Mouse (Mus musculus) thymus, adult 2 months (tissue): ENCODE data around the gene Bpifc.

Experiments
- CTCF ChIP-seq: fragments of 200-500 bp; IDR thresholded peaks from 2 replicates; pipeline ENCODE4 v1.5.1; 2012; ENCODE audit warnings: mild to moderate bottlenecking, control low read depth, low read length, moderate library complexity, borderline replicate concordance; ENCODE audit not compliant: control insufficient read depth, poor library complexity, insufficient read depth; ENCODE audit errors: extremely low read depth
- POLR2A ChIP-seq: fragments of 200-500 bp; IDR thresholded peaks from 2 replicates; pipeline ENCODE4 v1.6.1; 2012; ENCODE audit warnings: mild to moderate bottlenecking, low read length, control low read depth, moderate library complexity; ENCODE audit not compliant: control insufficient read depth, poor library complexity, insufficient read depth; ENCODE audit errors: extremely low read depth

DNA sequence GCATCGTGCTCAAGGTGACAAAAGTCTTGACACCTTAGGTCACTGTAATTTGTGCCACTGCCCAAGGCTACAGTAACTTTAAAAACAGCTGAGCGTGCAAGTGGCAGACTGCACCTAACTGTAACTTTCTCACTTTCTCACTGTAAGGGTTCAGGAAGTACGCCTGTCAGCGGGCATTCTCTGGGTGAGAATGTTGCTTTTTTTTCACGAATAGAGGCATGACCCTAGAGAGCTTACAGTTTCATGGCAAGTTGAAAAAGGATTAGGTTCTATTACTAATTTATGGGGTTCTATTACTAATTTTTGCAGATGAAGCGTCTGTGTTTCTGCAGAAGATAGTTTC is 10.8 kb upstream of the Bpifc start:
- TF ChIP-seq CTCF (no peak), POLR2A (no peak)
